Mouse (Mus musculus): Measurements from ENCODE around the gene Hoxa9. TPM values are rescaled to one million over a fixed set of nuclear protein-coding genes. Genes with fewer than 3 reads are reported as not detected.

Hoxa9 gene
- total RNA-seq, 2 experiments from 2014 or later = not detected

DNA sequence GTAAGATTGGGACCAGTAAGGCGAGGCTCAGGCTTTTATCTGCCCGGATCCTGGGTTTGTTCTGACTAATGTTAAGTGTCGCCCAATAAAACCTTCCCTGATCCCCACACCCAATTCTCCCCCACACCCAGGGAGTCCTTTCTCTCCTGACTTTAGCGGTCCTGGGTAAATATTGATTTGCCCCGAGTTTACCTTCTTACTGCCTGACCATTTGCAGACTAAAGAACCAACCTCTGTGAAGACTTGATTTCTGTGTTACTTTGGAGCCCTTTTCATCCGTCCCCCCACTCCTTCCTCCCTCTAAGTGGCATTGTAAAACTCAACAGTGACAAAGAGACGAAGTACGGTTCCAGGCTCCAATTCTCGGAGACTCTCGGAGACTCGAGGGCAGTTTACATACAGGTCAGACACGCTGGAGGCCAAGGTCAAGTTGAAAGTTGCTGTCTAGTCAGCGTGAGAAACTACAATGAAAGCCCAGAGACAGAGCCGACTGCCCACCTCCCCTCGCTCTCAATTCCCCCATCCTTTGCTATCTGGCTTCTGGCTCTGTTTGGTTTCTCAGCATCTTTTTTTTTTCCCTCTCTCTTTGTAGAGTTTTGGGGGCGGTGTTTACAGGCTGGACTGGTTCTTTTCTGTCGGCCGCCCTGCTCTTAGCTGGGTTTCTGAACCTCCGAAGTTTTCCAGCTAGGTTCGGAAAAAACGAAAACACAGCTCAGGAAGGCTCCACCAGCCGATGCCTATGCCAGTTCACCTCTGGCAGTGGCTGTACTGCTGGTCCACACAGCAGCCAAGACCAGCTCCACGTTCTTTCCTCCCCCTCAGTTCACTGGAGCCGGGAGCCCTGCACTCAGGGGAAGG is 31.8 kb upstream of the Hoxa9 start:
- intact Hi-C loops (cut with DNase I) = loop anchor here (10.0 kb wide), 2 partner anchors 52 to 1088 kb away; partner anchors contain the start of gene Evx1
- DNase-seq (ENCODE audit: low spot score in 2 of 2) = no peak

DNA sequence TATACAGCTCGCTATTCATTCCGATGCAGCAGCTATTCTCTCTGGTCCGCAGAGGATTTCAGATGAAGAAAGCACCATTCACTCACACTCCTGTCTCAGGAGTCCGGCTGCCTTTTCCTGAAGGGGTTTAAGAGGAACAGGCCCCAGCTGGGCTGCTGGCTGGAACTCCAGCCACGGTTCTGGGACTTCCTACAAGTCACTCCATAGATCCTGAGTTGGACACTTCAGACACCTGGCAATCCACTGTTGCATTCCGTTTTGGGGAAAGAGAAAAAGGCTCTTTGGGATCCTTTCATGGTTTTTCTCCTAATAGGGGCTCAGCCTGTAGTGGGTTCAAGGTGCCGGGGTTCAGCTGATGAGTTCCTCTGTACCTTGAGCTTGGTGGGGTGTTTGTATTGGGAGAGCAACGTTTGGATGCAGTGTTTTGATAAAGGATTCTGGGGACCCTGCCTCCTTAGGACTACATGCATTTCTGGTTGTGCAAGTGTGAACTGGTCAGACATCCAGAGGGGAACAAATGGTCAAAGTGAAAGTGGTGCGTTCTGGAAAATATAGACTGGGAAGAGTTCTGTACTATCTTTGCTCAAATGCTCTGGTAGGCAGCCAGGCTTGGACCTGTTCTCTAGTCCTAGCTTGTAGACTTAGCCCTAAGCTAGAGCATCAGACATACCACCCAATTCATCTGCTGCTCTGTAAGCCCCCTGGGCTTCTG is 31.0 kb upstream of the Hoxa9 start:
- intact Hi-C loops (cut with DNase I) = loop anchor here (10.0 kb wide), 2 partner anchors 53 to 1087 kb away; partner anchors contain the start of gene Evx1
- no peak for DNase-seq (ENCODE audit: low spot score in 2 of 2)

DNA sequence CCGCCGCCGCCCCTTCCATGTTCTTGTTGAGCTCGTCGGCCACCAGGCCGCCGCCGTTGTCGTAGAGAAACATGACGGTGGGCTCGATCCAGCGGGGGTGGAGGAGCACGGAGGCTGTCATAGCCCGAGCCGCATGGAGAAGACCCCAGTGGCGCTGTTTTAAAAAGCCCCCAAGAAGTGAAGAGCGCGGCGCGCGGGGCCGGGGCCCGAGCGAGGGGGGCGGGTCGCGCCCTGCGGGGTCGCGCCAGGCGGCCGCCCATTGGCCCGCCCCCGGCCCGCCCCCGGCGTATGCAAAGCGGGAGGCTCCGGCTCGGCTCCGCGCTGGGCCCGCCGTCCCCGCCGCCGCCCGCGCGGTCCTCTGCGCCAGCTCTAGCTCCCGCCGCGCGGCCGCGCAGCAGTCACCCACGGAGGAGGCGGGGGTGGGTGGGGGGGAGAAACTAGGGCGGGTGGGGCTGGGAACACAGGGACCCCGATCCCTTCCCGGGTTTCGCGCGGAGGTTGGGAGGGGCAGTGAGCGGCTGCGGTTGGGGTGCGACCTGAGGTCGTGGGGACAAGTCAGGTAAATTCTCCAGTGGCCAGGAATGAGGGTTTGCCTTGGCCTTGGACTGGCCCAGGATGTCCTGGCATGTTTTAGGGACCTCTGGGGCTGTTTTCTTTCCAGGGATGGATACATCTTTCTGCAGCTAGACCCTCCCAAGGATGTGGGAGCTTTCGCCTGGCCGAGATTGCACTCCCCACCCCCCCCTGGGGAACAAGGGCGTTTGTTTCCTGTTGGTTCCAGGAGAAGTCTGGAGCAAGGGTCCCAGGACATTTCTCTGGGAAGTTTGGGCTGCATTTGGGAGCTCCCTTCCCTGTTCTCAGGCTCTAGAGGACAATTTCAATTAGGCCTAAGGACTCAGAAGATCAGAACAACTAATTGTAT is 30.0 kb upstream of the Hoxa9 start, which contains the start of gene Hoxa13:
TSS of gene Hoxa13 (minus strand) at position 227 of the 922 bp plus-strand sequence.
- DNase-seq (ENCODE audit: low spot score in 2 of 2) = no peak
- intact Hi-C loops (cut with DNase I) = loop anchor here (10.0 kb wide), 2 partner anchors 54 to 1086 kb away; partner anchors contain the start of gene Evx1

DNA sequence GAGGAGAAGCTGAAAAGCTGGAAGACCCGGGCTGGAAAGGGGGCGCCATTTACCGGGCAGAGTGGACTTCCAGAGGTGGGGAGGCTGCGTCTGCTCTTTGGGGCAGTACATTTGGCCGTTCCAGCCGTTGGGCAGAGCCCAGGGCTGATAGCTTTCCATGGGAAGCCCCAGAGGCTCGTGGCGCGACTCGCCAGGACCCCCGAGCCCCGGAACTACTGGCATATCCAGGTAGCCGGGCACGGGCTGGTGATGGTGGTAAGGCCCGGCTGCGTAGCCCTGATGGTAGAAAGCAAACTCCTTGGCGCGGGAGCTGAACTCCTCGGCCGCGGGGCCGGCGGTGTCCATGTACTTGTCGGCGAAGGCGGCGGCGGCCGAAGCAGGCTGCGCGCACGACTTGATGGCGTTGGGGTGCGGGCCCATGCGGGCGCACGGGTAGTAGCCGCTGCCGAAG is 28.9 kb upstream of the Hoxa9 start:
- DNase-seq (ENCODE audit: low spot score in 2 of 2) = no peak
- intact Hi-C loops (cut with DNase I) = loop anchor here (5.0 to 10.0 kb wide), 5 partner anchors 55 to 1085 kb away; partner anchors contain the start of gene Evx1

DNA sequence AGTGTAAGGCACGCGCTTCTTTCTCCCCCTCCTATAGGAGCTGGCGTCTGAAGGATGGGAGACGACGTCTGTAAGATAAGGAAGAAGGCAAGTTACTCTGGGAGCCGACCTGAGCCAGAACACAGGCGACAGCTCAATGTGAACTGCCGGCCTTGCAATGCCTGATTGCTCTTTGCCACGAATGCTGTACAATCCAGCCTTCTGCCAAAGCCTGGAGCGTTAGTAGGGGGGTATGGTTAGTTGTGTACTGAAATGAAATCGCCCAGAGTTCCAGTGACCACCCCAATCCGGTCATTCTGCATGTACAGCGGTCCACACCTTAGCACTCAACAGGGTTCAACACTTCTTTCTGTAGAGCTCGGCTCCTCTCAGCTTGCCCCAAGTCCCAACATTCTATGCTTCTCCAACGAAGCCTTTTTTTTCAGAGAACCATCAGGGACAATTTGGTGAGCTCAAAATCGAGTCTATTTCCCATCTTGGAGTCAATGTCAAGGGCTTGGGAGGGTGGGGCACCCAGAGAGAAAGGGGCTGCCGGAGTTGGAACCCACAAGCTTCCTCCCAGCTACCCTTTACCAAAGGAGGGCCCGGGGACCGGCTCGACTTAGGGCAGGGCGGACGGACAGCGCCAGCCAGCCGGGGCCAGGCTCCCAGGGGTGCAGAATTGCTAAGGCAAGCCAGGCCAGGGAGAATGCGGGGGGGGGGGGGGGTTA is 28.3 kb upstream of the Hoxa9 start:
- no peak for DNase-seq (ENCODE audit: low spot score in 2 of 2)
- intact Hi-C loops (cut with DNase I) = loop anchor here (5.0 kb wide), 3 partner anchors 468 to 658 kb away; no protein-coding TSS in a partner anchor

DNA sequence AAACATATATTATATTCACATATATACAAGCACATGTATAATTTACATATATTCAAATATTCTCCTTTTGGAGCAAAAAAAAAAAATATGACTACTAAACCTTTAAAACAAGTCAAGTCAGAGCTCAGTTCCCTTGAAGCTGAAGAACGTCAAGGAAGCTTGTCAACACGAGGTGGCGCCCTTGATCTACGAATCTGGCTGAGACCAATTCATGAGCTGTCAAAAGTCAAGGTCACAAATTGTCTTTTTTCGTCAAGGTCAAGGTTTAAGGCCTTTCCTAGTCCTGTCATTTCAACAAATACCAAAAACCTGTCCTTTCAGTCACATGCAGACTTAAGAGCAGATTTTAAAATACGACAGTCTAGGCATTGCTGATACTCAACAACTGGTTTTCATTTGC is 26.1 kb upstream of the Hoxa9 start:
- intact Hi-C loops (cut with DNase I) = loop anchor here (5.0 kb wide), 3 partner anchors 470 to 660 kb away; no protein-coding TSS in a partner anchor
- DNase-seq (ENCODE audit: low spot score in 2 of 2) = peak in 1 of 2 experiments; percentile 63

DNA sequence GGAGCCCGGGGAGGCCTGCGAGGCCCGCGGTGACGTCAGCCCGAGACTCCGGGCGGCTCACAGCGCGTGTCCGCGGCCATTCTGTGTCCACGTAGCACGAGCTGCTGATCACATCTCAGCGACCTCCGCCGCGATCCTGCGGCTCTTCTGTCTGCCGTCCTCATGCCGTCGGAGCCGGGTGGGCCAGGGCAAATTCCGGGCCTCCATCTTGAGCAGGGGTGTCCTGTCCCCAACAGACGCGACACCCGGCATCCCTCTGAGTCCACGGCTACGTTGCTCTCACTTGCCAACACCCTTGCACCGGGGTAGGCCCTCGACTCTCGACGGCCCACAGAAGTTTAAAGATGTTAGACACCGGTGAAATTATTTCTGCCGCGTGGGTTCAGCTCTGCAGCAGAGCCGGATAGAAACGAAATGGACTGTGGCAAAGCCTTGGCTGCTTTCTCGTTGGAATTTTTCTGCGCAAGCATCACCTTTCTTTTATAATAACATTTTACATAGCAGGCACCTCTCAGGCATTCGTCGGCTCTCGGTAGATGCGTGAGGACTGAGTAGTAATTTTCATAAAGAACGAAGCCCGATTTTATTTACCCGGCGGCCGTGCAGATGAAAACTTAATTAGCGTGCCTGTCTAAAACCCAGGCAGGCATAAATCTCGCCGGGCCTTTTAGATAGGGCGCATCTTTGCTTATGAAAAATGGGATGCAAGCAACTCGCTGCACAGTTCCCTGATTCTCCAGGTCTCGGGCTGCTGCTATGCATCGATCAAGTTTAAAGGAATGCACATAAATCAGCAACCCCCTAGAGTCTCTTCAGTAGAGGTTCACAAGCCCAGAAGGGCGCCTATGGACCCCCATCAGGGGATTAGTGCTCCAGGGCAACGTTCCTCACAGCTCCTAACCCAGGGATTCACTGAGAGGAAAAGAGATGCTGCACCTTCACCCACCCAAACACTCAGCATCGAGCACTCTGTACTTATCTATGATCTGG is 22.9 kb upstream of the Hoxa9 start:
- DNase-seq (ENCODE audit: low spot score in 2 of 2) = no peak
- intact Hi-C loops (cut with DNase I) = no loop called here

DNA sequence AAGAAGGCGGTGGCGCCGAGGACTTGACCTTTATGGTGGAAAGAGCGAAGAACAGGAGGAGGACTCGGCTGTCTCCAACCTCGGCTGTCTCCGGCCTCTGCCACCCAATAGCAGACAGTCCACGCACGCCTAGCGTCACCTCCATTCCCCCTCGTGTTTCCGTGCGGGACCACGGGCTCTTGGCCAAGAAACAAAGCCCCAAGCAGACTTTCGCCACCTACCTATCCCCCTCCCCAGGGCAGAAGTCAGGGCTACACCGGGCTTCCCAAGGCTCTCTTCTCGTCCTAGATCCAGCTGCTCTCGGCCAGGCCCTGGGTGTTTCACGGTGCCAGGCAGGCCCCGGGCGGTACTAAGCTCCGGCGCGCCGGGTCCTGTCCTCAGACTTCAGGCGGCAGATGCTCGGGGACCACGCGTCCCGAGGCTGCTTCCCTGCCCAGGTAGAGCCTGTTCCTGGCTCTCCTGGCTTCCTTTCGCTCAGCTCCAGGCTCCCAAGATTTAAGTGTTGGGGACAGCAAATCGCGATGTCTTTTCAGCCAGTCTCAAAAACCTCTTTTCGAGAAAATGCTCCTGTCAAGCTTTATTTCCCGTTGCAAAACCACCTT is 22.0 kb upstream of the Hoxa9 start:
- no peak for DNase-seq (ENCODE audit: low spot score in 2 of 2)
- intact Hi-C loops (cut with DNase I) = no loop called here

DNA sequence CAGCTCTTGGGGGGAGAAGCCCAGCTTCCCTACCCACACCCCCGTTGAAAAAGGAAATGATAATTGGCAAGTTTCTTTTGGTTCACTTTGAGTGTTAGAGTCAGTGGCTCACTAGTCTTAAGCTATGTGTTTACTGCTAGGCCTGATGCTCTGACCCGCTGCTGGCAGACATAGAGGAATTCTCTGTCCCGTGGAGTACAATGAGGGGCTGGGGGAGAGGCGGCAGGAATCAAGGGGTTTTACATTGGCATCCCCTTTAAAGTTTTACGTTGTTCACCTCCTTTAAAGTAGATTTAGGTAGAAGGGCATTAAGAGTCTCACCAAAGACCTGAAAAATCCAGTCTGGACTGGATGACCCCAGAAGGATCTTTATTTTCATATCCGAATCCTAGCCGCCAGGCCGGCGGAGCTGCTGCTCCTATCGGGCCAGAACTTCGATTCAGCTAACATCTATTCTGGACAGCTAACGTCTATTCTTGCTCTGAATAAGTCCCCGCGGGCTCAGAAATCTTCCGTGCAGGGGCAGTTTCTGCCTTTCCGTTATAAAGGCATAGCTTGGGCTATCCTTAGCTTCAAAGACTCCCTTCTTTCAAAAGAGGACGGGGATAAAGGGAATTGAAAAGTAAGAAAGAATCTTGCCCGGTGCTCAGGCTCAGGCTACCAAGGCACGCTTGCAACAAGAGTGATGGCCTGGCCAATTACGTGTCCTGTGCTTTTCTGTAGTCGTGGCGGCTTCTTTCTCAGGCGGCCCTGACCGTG is 21.3 kb upstream of the Hoxa9 start:
- no peak for DNase-seq (ENCODE audit: low spot score in 2 of 2)
- intact Hi-C loops (cut with DNase I) = no loop called here

DNA sequence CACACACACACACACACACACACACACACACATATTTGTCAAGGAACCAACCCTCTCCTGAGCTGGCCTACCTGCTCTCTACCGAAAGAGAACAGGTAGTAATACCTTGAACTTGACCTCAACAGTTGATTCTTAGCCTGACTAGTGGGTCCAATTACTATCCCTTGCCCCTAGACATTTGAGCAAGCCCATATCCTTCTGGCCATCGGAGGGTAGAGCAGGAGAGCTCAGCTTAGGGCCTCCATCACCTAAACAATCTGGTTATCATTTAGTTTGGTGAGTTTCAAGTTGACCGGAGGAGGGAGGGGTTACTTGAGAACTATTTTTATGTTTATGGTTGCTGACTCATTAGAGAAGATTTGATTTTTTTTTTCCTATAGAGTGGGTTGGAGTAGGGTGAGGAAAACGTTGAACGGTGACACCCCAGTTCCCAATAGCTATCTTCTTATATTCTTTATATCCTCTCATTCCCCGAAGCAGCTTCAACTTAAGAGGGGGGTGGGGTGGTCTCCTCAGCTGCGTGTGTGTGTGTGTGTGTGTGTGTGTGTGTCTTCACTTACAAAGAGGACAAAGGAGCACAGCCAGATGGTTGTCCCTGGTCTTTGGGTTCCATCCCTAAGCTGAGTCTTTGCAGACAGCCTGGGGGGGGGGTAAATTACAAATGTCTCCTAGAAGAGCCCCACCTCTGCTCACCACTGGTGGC is 20.4 kb upstream of the Hoxa9 start:
- DNase-seq (ENCODE audit: low spot score in 2 of 2) = no peak
- intact Hi-C loops (cut with DNase I) = no loop called here

DNA sequence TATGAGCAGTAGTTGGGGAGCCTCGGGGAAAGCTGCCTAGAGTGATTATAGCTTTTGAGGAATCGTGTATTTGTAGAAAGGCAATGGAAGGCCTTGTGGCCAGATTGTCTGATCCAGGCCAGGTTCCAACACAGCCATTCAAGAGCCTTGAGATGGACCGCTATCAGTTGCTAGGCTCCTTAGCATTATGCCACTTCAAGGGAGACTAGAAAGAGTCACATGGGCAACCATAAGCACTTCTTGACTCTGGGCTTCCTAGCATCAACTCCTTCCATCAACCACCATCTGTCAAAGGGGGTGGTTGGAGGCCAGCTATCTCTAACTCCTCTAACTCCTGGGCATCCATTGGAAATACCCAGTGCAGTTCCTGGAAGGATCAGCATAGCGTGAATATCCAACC is 18.9 kb upstream of the Hoxa9 start:
- DNase-seq (ENCODE audit: low spot score in 2 of 2) = no peak
- intact Hi-C loops (cut with DNase I) = no loop called here

DNA sequence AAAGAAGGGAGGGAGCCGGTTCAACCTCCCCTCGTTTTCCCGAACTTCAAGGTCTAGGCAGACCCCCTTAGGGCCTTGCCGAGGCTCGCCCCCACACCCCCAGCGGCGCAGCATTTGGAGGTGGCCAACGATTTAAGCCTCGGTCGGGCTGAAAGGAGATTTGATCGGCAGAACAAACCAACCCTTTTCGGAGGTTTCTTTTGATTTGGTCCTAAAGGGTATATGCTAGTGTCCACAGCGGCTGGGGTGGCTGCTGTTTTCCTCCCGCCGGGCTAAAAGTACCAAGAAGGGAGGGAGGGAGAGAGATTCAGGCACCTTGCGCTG is 18.5 kb upstream of the Hoxa9 start:
- intact Hi-C loops (cut with DNase I) = no loop called here
- no peak for DNase-seq (ENCODE audit: low spot score in 2 of 2)

DNA sequence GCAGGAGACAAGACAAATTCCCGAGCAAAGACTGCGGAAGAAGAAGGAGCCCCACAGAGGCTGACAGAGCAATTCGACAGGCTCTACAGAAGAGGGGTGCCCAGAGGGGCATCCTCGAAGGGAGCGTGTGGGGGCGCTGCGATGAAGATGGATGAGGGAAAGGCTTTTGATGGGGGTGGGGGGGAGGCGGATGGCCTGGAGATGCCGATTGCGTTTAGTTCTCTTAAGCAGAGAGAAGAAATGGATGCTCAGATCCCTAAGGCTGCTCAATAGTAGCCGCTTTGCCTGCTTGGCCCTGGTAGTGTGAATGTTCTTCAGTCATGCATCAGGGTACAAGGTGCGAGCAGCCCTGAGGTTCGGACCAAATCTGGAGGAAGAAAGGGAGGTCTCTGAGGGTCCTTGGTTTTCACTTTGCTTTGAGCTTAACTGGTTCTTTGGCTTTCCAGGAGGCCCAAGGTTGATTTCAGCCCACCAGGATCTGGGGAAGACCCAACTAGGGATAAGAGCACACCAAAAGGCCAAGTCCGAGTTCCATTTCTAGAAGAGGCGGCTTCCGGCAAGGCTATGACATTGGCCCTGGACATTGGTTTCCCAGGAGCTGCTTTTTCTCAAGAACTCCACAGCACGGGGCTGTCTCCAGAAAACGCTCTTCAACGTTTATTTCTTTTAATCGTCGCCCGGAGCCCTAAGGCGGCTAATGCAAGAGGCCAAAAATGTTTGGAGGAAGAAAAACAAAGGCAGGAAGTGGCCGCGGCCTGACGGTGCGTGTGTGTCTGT is 17.9 kb upstream of the Hoxa9 start:
- intact Hi-C loops (cut with DNase I) = no loop called here
- DNase-seq (ENCODE audit: low spot score in 2 of 2) = no peak

DNA sequence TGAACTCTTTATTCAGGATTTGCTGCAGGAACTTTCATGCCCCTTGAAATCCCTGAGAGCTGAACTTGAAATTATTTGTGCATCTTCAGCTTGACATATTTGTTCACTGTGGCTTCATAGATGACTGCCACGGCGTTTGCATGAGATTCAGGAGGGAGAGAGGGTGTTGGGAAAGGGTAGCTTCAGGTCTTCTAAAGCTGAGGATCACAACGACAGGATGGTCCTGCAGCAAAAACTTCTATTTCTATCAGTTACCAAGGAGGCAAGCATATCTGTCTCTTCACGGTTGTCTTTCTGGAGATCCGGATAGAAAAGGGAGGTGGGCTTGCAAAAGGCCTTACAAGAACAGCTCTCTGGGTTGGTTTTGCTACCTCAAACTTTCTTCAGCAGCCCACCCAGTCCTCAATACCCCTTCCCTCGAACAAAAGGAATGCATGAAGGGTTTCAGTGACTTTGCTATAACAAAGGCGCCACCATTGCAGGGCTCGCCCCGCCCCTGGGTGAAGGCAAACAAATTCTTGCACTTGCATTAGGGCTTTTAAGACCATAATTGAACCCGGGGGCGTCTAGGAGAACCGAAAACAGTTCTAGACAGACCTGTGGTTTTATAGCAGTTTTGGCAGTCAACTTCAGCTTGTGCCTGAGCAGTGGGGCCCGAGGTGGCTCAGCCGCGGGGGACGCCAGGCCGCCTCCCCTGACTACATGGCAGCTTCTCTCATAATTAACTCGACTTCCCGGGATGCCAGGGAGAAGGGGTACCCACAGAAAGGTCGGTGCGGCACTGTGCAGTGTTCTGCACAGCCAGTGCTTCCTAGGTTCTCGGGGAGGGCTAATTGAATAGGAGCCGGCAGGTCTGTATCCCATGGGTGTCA is 17.1 kb upstream of the Hoxa9 start:
- intact Hi-C loops (cut with DNase I) = no loop called here
- no peak for DNase-seq (ENCODE audit: low spot score in 2 of 2)
